17 mouse cellular contexts compared by ENCODE assay signal in the genomic region with DNA sequence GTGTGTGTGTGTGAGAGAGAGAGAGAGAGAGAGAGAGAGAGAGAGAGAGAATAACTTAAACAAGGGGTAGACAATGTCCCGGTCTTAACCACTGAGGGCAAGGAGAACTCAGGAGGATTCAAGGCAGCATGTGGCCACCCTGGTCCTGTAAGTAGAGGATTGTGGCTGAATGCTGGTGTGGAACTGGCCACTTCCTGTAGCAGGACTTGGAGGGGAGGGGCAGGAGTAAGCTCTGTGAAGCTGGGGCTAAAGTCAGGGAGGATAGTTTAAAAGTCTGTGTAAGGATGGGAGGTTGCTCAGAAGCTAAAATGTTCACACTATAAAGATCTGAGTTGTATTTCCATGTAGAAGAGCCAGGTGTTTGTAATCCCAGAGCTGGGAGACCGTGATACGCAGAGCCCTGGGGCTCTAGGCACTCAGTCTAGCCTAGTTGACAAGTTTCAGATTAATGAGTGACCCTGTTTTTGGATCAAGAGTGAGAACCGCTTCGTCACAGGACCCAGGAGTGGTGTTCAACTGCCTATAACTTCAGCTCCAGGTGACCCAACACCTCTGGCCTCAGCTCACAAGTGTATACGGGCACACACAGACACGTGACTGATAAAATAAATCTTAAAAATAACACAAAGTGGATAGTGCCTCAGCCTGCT. TPM values are rescaled to one million over a fixed set of nuclear protein-coding genes. Genes with fewer than 3 reads are reported as not detected.
DNase-seq lines count a peak whose midpoint lies in the region; ATAC-seq and TF ChIP-seq lines count a peak whose summit lies in the region.
"Had no signal": no experiment of that assay in that cellular context is flagged by ENCODE, and none has a peak within 500 bp of the region (broad histone marks: within the 10 kb centered on the region; RNA-seq: fewer than 3 reads in every experiment).

No protein-coding gene starts in this region.

- H3K36me3 ChIP-seq in C2C12 (ENCODE audit: control insufficient read depth, insufficient read depth), result no peaks in the 10 kb centered on the region
- no peaks in the 10 kb centered on the region for H3K36me3 ChIP-seq in kidney, postnatal 0 days (ENCODE audit: insufficient read depth, low read length)
- H3K36me3 ChIP-seq: heart, embryonic 13.5 days; neural tube, embryonic 15.5 days had no signal

- H3K27me3 ChIP-seq in C2C12 (ENCODE audit: control insufficient read depth, insufficient read depth, insufficient read length), result no peaks in the 10 kb centered on the region
- H3K27me3 ChIP-seq in kidney, postnatal 0 days (ENCODE audit: insufficient read depth, low read length), result no peaks in the 10 kb centered on the region
- H3K27me3 ChIP-seq: CH12.LX; heart, embryonic 13.5 days; neural tube, embryonic 15.5 days had no signal

- no peaks in the 10 kb centered on the region for H3K9me3 ChIP-seq in kidney, postnatal 0 days (replicated peaks; ENCODE audit: low read length)
- H3K9me3 ChIP-seq: heart, embryonic 13.5 days; neural tube, embryonic 15.5 days had no signal

- H3K4me2 ChIP-seq in kidney, postnatal 0 days (ENCODE audit: low read length), result no peak overlapping the region
- H3K4me2 ChIP-seq: heart, embryonic 13.5 days; hindbrain, embryonic 14.5 days; neural tube, embryonic 15.5 days had no signal

- H3ac ChIP-seq in C2C12 (ENCODE audit: control insufficient read depth, insufficient read length, low read depth), result no peak overlapping the region

- H3K4me1 ChIP-seq in kidney, postnatal 0 days (replicated peaks; ENCODE audit: insufficient read depth, low read length), result no peaks in the 10 kb centered on the region

- ATAC-seq in granulocyte monocyte progenitor cell, adult 5-6 weeks (replicated peaks; ENCODE audit: poor library complexity, severe bottlenecking), result peak; percentile 24; the same call in 1 of the 2 replicates
- ATAC-seq in kidney, postnatal 0 days (replicated peaks; ENCODE audit: low FRiP score, low read depth), result peak; percentile 22; the same call in 1 of the 2 replicates
- ATAC-seq in erythroid progenitor cell, adult 5-6 weeks (replicated peaks; ENCODE audit: low FRiP score, poor library complexity, severe bottlenecking), result no peak
- ATAC-seq: forebrain, embryonic 16.5 days; midbrain, embryonic 16.5 days had no signal

- peak; percentile 17 for DNase-seq in kidney, adult 18-20 months
- no peak for DNase-seq in kidney, postnatal 4 days
- peak; percentile 30 for DNase-seq in kidney, postnatal 0 days (ENCODE audit: low spot score)
- DNase-seq in cerebellum, adult 9-11 months, result no peak
- DNase-seq in layer of hippocampus, adult 11-12 months (ENCODE audit: low spot score), result no peak
- DNase-seq: cerebellum, adult 11-12 months; thymus, postnatal 4 days had no signal

- no peak overlapping the region for H3K9ac ChIP-seq in kidney, postnatal 0 days (ENCODE audit: low read depth, low read length)
- H3K9ac ChIP-seq: heart, embryonic 13.5 days; hindbrain, embryonic 14.5 days; neural tube, embryonic 15.5 days had no signal

- WGBS in kidney, postnatal 0 days, result 46% methylated on average over 7 of the region's 7 CpGs

- no peaks in the 10 kb centered on the region for H3K79me3 ChIP-seq in C2C12 (ENCODE audit: low read depth)

- no peak overlapping the region for H3K4me3 ChIP-seq in C2C12 (ENCODE audit: insufficient read depth, poor library complexity, severe bottlenecking)
- no peak overlapping the region for H3K4me3 ChIP-seq in kidney, postnatal 0 days (replicated peaks; ENCODE audit: low read depth, low read length)
- H3K4me3 ChIP-seq: erythroblast, embryonic 14.5 days; heart, embryonic 13.5 days; neural tube, embryonic 15.5 days had no signal

- no peak for TF ChIP-seq CTCF in C2C12 (IDR thresholded peaks at IDR 0.05; ENCODE audit: control insufficient read depth, insufficient read depth, insufficient read length)
- TF ChIP-seq CTCF in kidney, postnatal 0 days (IDR thresholded peaks at IDR 0.05; ENCODE audit: low read depth), result no peak

- H3K27ac ChIP-seq in kidney, postnatal 0 days, result peak overlapping the region; percentile 28; the same call in 1 of the 2 replicates
- H3K27ac ChIP-seq: heart, embryonic 13.5 days; hindbrain, embryonic 14.5 days; neural tube, embryonic 15.5 days had no signal

- H3K79me2 ChIP-seq in C2C12 (ENCODE audit: control insufficient read depth, insufficient read depth), result no peaks in the 10 kb centered on the region

TF ChIP-seq in C2C12, 6 proteins besides CTCF, POLR2A, EP300 and RAD21:
- TF ChIP-seq MAX (IDR thresholded peaks at IDR 0.05), result peak; percentile 14
- TF ChIP-seq FOSL1 (IDR thresholded peaks at IDR 0.05; ENCODE audit: insufficient read depth, low read length, poor library complexity, severe bottlenecking), result no peak

RNA-seq across cellular contexts. Expression of a gene that starts 16.7 kb away (rescaled TPM):
- 226 TPM for polyA plus RNA-seq in C2C12 (2012; fragmentation: generic; extraction: Trizol)
- 178 and 188 TPM in 2 replicates for total RNA-seq in granulocyte monocyte progenitor cell, adult 5-6 weeks (2014; fragmentation: Nextera tagmentation)
- total RNA-seq in granulocyte monocyte progenitor cell, adult 5-6 weeks (2017), result 110 and 117 TPM in 2 replicates
- 191 and 204 TPM in 2 replicates for polyA plus RNA-seq in kidney, postnatal 0 days (2015; fragmentation: Nextera tagmentation; extraction: Ambion mirVana)
- 82.2 and 88.3 TPM in 2 replicates for total RNA-seq in erythroid progenitor cell, adult 5-6 weeks (2015; ENCODE audit: low replicate concordance)
- total RNA-seq in erythroid progenitor cell, adult 5-6 weeks (2017; ENCODE audit: low replicate concordance), result 36.8 and 56.7 TPM in 2 replicates

Comparison
In these comparisons a context has a peak if more than half of its experiments do, and no peak if none do; other contexts are left out.
1. DNase-seq: peak in kidney, adult 18-20 months (single experiment) and kidney, postnatal 0 days (single experiment); none in kidney, postnatal 4 days (0 of 2), cerebellum, adult 9-11 months (single experiment) and layer of hippocampus, adult 11-12 months (single experiment).